Mouse (Mus musculus) MN1 (cell line): ENCODE measurements around the gene Abtb1.
A peak's percentile ranks its signal among the peaks of the same experiment; 100 is the strongest.

Source experiments
- DNase-seq: peaks from one replicate; pipeline ENCODE4 v3.0.0-alpha.2; 2016; ENCODE audit warnings: low spot score

Gene Abtb1

GRCm38 (mm10) chr6:88829579-88829978, 12.2 kb downstream of the Abtb1 start:
- DNase-seq: no peak

DNA sequence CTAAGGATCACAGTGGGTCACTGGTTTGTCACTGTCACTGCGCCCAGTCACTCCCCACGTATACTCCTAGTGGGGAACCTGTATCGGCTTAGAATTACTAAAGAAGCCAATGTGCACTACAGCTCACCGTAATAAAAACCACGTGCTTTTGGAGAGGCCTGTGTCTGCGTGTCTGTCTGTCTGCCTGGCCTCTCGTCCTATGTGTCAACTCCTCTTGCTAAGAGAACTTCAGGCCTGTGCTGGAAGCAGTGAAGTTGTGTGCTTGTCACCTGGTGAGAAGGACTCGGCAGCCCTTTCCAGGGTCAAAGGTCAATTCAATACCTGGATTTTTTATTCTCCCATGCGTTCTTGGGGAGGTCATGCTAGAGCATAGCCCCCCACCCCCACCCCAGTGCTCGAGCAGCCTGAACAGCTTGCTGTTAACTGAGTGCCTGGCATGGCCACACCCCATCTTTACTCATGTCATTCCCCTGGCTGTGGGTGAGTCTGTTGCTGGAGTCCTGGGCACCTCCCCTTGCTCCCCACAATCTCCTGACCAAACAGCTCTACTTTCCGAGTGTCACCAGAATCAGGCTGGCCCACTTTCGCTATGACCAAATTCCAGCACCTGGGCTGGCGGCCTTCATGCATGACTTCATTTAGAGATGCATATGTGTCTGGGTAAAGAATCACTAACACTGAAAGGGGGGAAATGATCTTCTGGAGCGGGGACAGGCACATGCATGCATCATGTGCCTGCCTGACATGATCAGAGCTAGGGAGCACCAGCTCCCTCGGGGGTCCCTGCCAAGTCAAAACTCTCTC, 13.4 kb downstream of the Abtb1 start:
- DNase-seq: no peak

GRCm38 (mm10) chr6:88827395-88828205, 14.2 kb downstream of the Abtb1 start:
- peak; percentile 49 for DNase-seq

DNA sequence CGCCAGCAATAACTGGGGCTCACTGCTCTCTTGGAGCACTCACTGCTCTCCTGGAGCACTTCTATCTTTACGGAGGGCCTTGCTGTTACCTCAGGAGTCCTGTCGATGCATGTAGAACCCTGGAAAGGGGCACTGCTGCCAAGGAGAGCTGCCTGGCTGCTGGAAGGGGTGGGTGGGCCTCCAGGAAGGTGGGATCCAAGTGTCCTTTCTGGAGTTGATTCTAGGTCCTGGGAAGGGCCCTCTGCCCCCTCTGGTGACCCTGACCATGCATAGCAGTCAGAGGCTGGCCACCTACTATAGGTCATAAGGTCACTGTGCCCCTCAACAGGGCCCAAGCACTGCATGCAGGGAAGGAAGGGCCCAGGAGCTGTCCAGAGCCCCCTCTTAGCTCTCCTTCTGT, 14.8 kb downstream of the Abtb1 start:
- no peak for DNase-seq

- DNase-seq: peak; percentile 85
Observed at GRCm38 (mm10) chr6:88826545-88826944, 15.2 kb downstream of the Abtb1 start.

- no peak for DNase-seq
Observed at GRCm38 (mm10) chr6:88826088-88826487, 15.7 kb downstream of the Abtb1 start.

GRCm38 (mm10) chr6:88824183-88824582, 17.6 kb downstream of the Abtb1 start:
- no peak for DNase-seq

DNA sequence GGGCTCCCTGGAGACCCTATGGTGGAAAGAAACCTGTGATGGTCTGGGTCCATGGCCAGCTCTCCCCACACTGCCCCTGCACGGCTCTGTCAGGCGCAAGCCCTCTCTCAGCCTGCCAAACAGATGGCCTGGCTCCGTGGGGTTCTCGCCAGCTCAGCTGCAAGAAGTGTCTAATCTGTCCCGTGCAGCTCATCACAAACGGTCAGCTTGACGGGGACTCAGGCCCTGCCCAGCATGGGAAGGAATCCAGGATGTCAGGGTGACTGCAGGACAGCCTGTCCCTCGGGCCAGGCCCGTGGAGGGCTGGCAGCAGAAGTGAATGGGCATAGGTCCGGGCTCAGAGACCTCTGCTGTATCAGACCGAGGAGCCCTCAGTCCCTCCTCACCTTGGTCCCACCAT, 19.9 kb downstream of the Abtb1 start:
- DNase-seq: peak; percentile 57

DNA sequence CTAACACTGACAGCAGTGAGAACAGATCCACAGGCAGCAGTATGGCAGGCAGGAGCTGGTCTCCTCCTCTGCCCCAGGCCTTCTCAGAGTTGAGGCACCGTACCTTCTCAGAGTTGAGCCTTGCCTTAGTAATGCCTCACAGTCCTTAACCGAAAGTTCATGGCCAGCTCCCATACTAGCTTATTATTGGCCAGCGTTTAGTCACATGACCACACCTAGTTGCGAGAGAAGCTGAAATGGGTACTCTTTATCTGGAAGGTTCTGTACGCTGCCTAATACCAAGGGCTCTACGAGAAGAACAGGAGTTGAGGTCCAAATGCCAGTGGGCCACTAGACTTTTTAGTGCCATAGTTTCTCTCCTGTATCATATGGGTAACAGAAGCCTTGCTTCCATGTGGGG, 20.5 kb downstream of the Abtb1 start:
- no peak for DNase-seq

DNA sequence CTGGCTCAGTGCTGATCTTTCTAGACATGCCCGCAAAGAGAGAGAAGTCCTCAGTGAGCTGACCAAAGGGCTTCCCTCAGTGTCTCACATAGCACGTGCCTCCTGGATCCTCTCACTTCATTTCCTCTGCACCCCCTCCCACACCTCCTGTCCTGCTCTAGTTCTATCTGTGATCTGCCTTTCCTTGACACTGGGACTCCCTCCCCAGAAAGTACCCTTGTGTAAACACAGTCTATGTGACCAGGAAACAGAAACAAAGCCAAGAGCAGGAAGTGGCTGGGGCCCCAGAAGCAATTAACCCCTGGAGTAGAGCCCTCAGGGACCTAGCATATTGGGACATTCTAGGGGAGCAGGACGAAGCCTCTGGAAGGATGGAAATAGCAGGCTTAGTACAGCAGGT, 20.9 kb downstream of the Abtb1 start:
- DNase-seq: no peak

DNA sequence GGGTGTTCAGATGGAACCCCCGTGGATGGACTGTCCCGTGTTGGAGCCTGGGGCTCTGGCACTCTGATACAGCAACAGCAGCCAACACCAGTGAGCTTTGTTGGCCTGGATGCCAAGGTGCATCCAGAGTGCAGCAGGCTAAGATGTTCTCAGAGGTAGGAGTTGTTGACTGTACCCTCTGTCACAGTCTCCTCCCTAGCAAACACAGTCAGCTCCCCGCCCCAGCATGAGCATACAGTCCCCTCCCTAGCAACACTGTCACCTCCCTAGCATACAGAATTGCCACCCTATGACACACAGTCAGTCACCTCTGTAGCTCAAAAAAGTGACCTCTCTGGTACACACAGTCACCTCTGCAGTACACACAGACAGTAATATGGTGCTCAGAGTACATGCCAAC, 24.9 kb downstream of the Abtb1 start:
- no peak for DNase-seq

DNA sequence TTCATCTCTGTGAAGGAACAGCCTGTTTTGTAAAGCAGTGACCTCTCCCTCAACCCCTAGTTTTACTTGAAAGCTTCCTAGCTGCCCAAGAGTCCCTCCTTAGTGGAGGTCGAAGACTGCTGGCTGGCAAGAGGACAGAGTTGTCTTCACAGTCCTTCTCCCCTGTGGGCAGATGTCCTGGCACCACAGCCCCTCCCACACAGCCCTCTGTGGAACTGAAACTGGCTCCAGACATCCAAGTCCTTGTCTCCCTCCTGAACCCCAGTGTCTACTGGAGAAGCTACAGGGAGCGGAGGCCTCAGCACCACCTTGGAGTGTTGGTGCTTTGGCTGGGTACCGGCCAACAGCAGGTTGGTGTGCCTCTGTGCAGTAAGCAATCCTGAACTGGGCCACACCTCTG, 26.3 kb downstream of the Abtb1 start:
- no peak for DNase-seq

GRCm38 (mm10) chr6:88815036-88815435, 26.7 kb downstream of the Abtb1 start:
- DNase-seq: no peak

DNA sequence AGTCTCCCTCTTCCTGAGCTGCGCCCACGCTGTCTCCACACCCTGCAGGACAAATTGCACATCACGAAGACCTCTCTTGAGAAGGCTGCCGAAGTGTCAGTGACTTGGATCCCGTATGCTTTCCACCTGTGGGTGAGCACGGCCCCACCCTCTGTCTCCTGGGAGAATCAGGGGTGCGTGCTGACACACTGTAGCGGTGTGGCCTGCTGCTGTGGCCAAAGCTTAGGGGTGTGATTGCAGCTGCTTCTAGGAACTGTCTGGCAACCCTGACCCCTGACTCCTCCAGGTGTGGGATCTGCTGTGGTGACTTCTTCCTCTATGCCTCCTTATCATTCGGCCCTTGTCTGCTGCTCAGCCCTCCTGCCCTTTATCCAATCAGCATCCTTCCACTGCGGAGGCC, 28.0 kb downstream of the Abtb1 start:
- DNase-seq: no peak

DNA sequence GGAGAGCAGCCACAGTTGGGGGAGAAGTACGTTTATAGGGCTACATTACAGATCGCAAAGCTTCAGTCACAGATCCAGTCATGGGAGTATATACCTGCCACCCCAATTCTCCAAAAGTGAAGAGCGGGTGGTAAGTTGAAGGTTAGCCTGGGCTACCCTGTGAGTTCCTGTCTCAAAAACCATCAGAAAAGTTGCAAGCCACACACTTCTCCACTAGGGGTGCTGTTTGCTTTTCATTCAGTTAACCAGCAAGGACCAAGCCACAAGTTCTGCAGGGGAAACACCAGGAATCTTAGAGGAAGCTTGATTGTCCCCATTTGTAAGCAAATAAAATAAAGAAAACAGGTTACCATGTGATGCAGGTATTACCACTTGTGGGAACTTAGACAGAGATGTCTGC, 28.9 kb downstream of the Abtb1 start:
- peak; percentile 66 for DNase-seq

- no peak for DNase-seq
Observed at GRCm38 (mm10) chr6:88811880-88812400, 29.8 kb downstream of the Abtb1 start.

DNA sequence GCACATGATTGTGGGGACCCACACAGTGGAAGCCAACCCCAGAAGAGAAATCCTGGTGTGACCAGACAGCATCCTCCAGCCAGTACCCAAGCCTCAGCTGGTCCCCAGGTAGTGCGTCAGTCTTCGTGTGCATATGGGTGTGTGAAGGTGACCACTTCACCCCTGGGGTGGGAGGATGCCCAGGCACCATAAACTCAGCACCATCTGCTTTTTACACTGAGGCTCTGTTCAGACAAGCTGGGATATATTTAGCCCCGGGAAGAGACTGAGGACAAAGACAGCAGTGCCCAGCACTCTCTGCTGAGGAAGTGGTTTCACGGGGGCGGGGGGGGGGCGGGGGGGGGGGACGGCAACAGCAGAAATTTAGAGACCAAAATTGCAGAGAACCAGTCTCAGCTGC, 30.4 kb downstream of the Abtb1 start:
- no peak for DNase-seq

GRCm38 (mm10) chr6:88810291-88810690, 31.5 kb downstream of the Abtb1 start:
- DNase-seq: peak; percentile 71

GRCm38 (mm10) chr6:88809091-88810037, 32.4 kb downstream of the Abtb1 start:
- no peak for DNase-seq

- no peak for DNase-seq
Observed at GRCm38 (mm10) chr6:88804966-88805577, 36.7 kb downstream of the Abtb1 start.

- DNase-seq: no peak
Observed at GRCm38 (mm10) chr6:88803957-88804695, 37.7 kb downstream of the Abtb1 start.
